Mouse (Mus musculus) liver, adult 2 months (tissue): ENCODE results near the gene Iba57. TPM values are rescaled to one million over a fixed set of nuclear protein-coding genes. Genes with fewer than 3 reads are reported as not detected.

ENCODE experiments used
- DNase-seq: peaks from one replicate; pipeline ENCODE4 v3.0.0-alpha.2; 2011; ENCODE audit warnings: low read depth, low spot score; ENCODE audit errors: extremely low read depth
- H3K27ac ChIP-seq: fragments of 200-500 bp; replicated peaks from 2 replicates; pipeline ENCODE4 v1.5.1; 2012; ENCODE audit warnings: low read depth, mild to moderate bottlenecking, control low read depth, inconsistent platforms, low read length; ENCODE audit not compliant: insufficient read depth
- H3K27me3 ChIP-seq: fragments of 200-500 bp; 2 replicates; pipeline ENCODE4 v1.6.1; 2012; ENCODE audit warnings: mild to moderate bottlenecking, moderate library complexity, low read length, inconsistent platforms; ENCODE audit not compliant: control insufficient read depth, insufficient read depth
- H3K36me3 ChIP-seq: fragments of 200-500 bp; 2 replicates; pipeline ENCODE4 v1.6.1; 2012; ENCODE audit warnings: low read length, inconsistent platforms; ENCODE audit not compliant: control insufficient read depth, insufficient read depth
- H3K4me1 ChIP-seq: fragments of 200-500 bp; 2 replicates; pipeline ENCODE4 v1.6.1; 2011; ENCODE audit warnings: low read length; ENCODE audit not compliant: control insufficient read depth, insufficient read depth
- H3K4me3 ChIP-seq: fragments of 200-500 bp; 2 replicates; pipeline ENCODE4 v1.5.1; 2011; ENCODE audit warnings: low read depth, mild to moderate bottlenecking, control low read depth, low read length, moderate library complexity; ENCODE audit not compliant: insufficient read depth
- H3K79me2 ChIP-seq: fragments of 200-500 bp; 2 replicates; pipeline ENCODE4 v1.6.1; 2012; ENCODE audit warnings: inconsistent platforms, mild to moderate bottlenecking, low read length, moderate library complexity; ENCODE audit not compliant: control insufficient read depth, insufficient read depth
- H3K9ac ChIP-seq: fragments of 200-500 bp; 2 replicates; pipeline ENCODE4 v1.6.1; 2012; ENCODE audit warnings: low read depth, mild to moderate bottlenecking, control low read depth, inconsistent platforms, low read length
- CTCF ChIP-seq: fragments of 200-500 bp; IDR thresholded peaks from 2 replicates; pipeline ENCODE4 v1.5.1; 2011; ENCODE audit warnings: low read depth, low read length, control low read depth
- POLR2A ChIP-seq: fragments of 200-500 bp; IDR thresholded peaks from 2 replicates; pipeline ENCODE4 v1.6.1; 2011; ENCODE audit warnings: low read length, control low read depth; ENCODE audit not compliant: insufficient read depth; ENCODE audit errors: extremely low read depth
- WGBS: fragments of 180-500 bp; shearing (Covaris S2); methylation state at CpG from one replicate; pipeline ENCODE4 v1.1.7; 2018; 5-methylcytosine and 5-hydroxymethylcytosine counted together
- polyA plus RNA-seq: library from polyadenylated mRNA; depleted of rRNA; stranded (reverse); fragments of >200 nt; gene quantifications from 2 replicates; pipeline ENCODE4 v1.2.3, GENCODE M21; 2012
- total RNA-seq: library from RNA; depleted of rRNA; stranded (reverse); fragments of >200 nt; gene quantifications from 2 replicates; pipeline ENCODE4 v1.2.3, GENCODE M21; 2014

Gene Iba57
- total and polyA plus RNA-seq, 2 experiments = 5.3 to 7.3 TPM

- no peak overlapping the region for H3K4me3 ChIP-seq
- H3K9ac ChIP-seq = no peak overlapping the region
- TF ChIP-seq CTCF = no peak
- TF ChIP-seq POLR2A = no peak
- DNase-seq = no peak
- peaks cover 3% of the 10 kb centered on the region for H3K4me1 ChIP-seq
- H3K36me3 ChIP-seq = peaks cover 2% of the 10 kb centered on the region; the same call in 1 of the 2 replicates
- H3K27ac ChIP-seq = no peak overlapping the region
- peaks cover 2% of the 10 kb centered on the region; the same call in 1 of the 2 replicates for H3K79me2 ChIP-seq
- no peaks in the 10 kb centered on the region for H3K27me3 ChIP-seq
These were observed 32.7 kb upstream of the Iba57 start for GRCm38 (mm10) chr11:59196230-59196629.

- peak within 1 kb of the TSS; percentile 61 for H3K27ac ChIP-seq
- H3K27me3 ChIP-seq = no peaks in the 10 kb centered on the region
- no peak for DNase-seq
- no peaks in the 10 kb centered on the region for H3K36me3 ChIP-seq
- peaks cover 11% of the 10 kb centered on the region; the same call in 1 of the 2 replicates for H3K79me2 ChIP-seq
- peak within 1 kb of the TSS; percentile 76 for H3K9ac ChIP-seq
- TF ChIP-seq CTCF (no peak), POLR2A (no peak)
- WGBS = 7% methylated on average over 16 of the region's 16 CpGs
- H3K4me1 ChIP-seq = peaks cover 4% of the 10 kb centered on the region; the same call in 1 of the 2 replicates
- H3K4me3 ChIP-seq = peak within 1 kb of the TSS; percentile 64
These were observed 28.5 kb upstream of the Iba57 start, which contains the start of gene Guk1 for GRCm38 (mm10) chr11:59192059-59192386. Gene Guk1, minus strand, starts transcription at chr11:59192212.

GRCm38 (mm10) chr11:59191231-59192058 lies 27.9 kb upstream of the Iba57 start:
- H3K4me3 ChIP-seq = peak overlapping the region; percentile 64
- no peaks in the 10 kb centered on the region for H3K27me3 ChIP-seq
- peak overlapping the region; percentile 61 for H3K27ac ChIP-seq
- peaks cover 4% of the 10 kb centered on the region; the same call in 1 of the 2 replicates for H3K4me1 ChIP-seq
- H3K79me2 ChIP-seq = peaks cover 11% of the 10 kb centered on the region; the same call in 1 of the 2 replicates
- WGBS = under 1% methylated on average over 58 of the region's 59 CpGs
- peak overlapping the region; percentile 76 for H3K9ac ChIP-seq
- TF ChIP-seq CTCF (no peak), POLR2A (peak; percentile 69; the same call in 1 of the 2 replicates)
- no peaks in the 10 kb centered on the region for H3K36me3 ChIP-seq
- DNase-seq = peak; percentile 87

- no peak overlapping the region for H3K9ac ChIP-seq
- 56% methylated on average over 6 of the region's 6 CpGs for WGBS
- peaks cover 4% of the 10 kb centered on the region; the same call in 1 of the 2 replicates for H3K4me1 ChIP-seq
- H3K36me3 ChIP-seq = no peaks in the 10 kb centered on the region; the same call in 1 of the 2 replicates
- H3K27ac ChIP-seq = no peak overlapping the region
- no peaks in the 10 kb centered on the region for H3K27me3 ChIP-seq
- peaks cover 11% of the 10 kb centered on the region; the same call in 1 of the 2 replicates for H3K79me2 ChIP-seq
- H3K4me3 ChIP-seq = no peak overlapping the region
- DNase-seq = no peak
- no peak for TF ChIP-seq CTCF
- no peak for TF ChIP-seq POLR2A
These were observed 24.2 kb upstream of the Iba57 start for GRCm38 (mm10) chr11:59187706-59188105.

GRCm38 (mm10) chr11:59185490-59185889 lies 22.0 kb upstream of the Iba57 start:
- Histone ChIP-seq H3K4me1 (peaks cover 2% of the 10 kb centered on the region; the same call in 1 of the 2 replicates), H3K27me3 (no peaks in the 10 kb centered on the region), H3K27ac (no peak overlapping the region), H3K9ac (no peak overlapping the region), H3K36me3 (no peaks in the 10 kb centered on the region; the same call in 1 of the 2 replicates), H3K79me2 (peaks cover 11% of the 10 kb centered on the region; the same call in 1 of the 2 replicates), H3K4me3 (no peak overlapping the region)
- no peak for DNase-seq
- no peak for TF ChIP-seq CTCF
- TF ChIP-seq POLR2A = no peak
- WGBS = 90% methylated on average over 5 of the region's 5 CpGs

GRCm38 (mm10) chr11:59183821-59184220 lies 20.3 kb upstream of the Iba57 start:
- Histone ChIP-seq H3K36me3 (no peaks in the 10 kb centered on the region; the same call in 1 of the 2 replicates), H3K4me3 (no peak overlapping the region), H3K79me2 (no peaks in the 10 kb centered on the region), H3K27me3 (no peaks in the 10 kb centered on the region), H3K9ac (no peak overlapping the region), H3K27ac (peak overlapping the region; percentile 30), H3K4me1 (no peaks in the 10 kb centered on the region)
- TF ChIP-seq CTCF = peak; percentile 77
- TF ChIP-seq POLR2A = no peak
- no peak for DNase-seq
- WGBS = 48% methylated on average over 3 of the region's 3 CpGs
